Mouse (Mus musculus): ENCODE results near the gene Tmem230. TPM values are rescaled to one million over a fixed set of nuclear protein-coding genes. Genes with fewer than 3 reads are reported as not detected.

Tmem230 gene
- polyA plus RNA-seq, 1 experiment from 2014 or later: 47.3 TPM

DNA sequence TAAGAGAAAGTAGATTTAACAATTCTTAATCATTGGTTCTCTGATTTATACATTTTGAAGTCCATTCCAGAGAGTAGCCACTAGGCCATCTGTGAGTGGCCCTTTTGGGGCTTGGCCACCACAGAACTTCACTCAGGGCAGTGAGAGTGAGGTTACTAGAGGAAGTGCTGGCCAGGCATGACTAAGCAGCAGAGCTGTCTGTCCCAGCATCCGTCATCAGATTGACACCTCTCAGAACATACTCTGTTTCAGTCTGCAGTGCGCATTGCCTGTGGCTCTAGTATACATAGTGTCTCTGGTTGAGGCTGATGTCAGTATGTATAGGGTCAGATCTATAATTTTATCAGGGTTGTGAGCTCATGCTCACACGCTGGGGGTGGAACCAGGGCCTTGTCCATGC, 21.6 kb upstream of the Tmem230 start:
- WGBS: 91% methylated on average over 3 of the region's 3 CpGs
- H3K4me1 ChIP-seq (replicated peaks): peaks cover 7% of the 10 kb centered on the region
- H3K9ac ChIP-seq (replicated peaks): no peak overlapping the region
- no peak for ATAC-seq (ENCODE audit: insufficient number of reproducible peaks, insufficient read depth, low FRiP score, low TSS enrichment, low read depth)
- no peak overlapping the region for H3K4me3 ChIP-seq (replicated peaks)
- no peaks in the 10 kb centered on the region for H3K9me3 ChIP-seq
- H3K36me3 ChIP-seq: no peaks in the 10 kb centered on the region
- H3K27ac ChIP-seq: no peak overlapping the region
- no peaks in the 10 kb centered on the region for H3K27me3 ChIP-seq
- H3K4me2 ChIP-seq: no peak overlapping the region

- no peaks in the 10 kb centered on the region for H3K36me3 ChIP-seq
- H3K27ac ChIP-seq: no peak overlapping the region
- no peak overlapping the region for H3K4me3 ChIP-seq (replicated peaks)
- no peak overlapping the region for H3K9ac ChIP-seq (replicated peaks)
- H3K9me3 ChIP-seq: no peaks in the 10 kb centered on the region
- ATAC-seq (ENCODE audit: insufficient number of reproducible peaks, insufficient read depth, low FRiP score, low TSS enrichment, low read depth): no peak
- no peaks in the 10 kb centered on the region for H3K27me3 ChIP-seq
- peaks cover 12% of the 10 kb centered on the region for H3K4me1 ChIP-seq (replicated peaks)
- WGBS: 90% methylated on average over 3 of the region's 3 CpGs
- H3K4me2 ChIP-seq: no peak overlapping the region
Observed at GRCm38 (mm10) chr2:132266086-132266485, 18.5 kb upstream of the Tmem230 start.

- H3K27me3 ChIP-seq: no peaks in the 10 kb centered on the region
- H3K9ac ChIP-seq (replicated peaks): no peak overlapping the region
- H3K27ac ChIP-seq: no peak overlapping the region
- peaks cover 12% of the 10 kb centered on the region for H3K4me1 ChIP-seq (replicated peaks)
- WGBS: 83% methylated on average over 9 of the region's 9 CpGs
- H3K36me3 ChIP-seq: no peaks in the 10 kb centered on the region
- no peak overlapping the region for H3K4me3 ChIP-seq (replicated peaks)
- no peak overlapping the region for H3K4me2 ChIP-seq
- no peak for ATAC-seq (ENCODE audit: insufficient number of reproducible peaks, insufficient read depth, low FRiP score, low TSS enrichment, low read depth)
- H3K9me3 ChIP-seq: no peaks in the 10 kb centered on the region
Observed at GRCm38 (mm10) chr2:132265196-132265595, 17.6 kb upstream of the Tmem230 start.

GRCm38 (mm10) chr2:132264266-132264710, 16.7 kb upstream of the Tmem230 start:
- Histone ChIP-seq H3K9me3 (no peaks in the 10 kb centered on the region), H3K4me1 (replicated peaks) (peaks cover 12% of the 10 kb centered on the region), H3K27me3 (no peaks in the 10 kb centered on the region), H3K36me3 (no peaks in the 10 kb centered on the region), H3K27ac (peak overlapping the region; percentile 82; the same call in 1 of the 2 replicates), H3K9ac (replicated peaks) (peak overlapping the region; percentile 89), H3K4me2 (peak overlapping the region; percentile 70), H3K4me3 (replicated peaks) (peak overlapping the region; percentile 91)
- 18% methylated on average over 6 of the region's 6 CpGs for WGBS
- ATAC-seq (ENCODE audit: insufficient number of reproducible peaks, insufficient read depth, low FRiP score, low TSS enrichment, low read depth): no peak

DNA sequence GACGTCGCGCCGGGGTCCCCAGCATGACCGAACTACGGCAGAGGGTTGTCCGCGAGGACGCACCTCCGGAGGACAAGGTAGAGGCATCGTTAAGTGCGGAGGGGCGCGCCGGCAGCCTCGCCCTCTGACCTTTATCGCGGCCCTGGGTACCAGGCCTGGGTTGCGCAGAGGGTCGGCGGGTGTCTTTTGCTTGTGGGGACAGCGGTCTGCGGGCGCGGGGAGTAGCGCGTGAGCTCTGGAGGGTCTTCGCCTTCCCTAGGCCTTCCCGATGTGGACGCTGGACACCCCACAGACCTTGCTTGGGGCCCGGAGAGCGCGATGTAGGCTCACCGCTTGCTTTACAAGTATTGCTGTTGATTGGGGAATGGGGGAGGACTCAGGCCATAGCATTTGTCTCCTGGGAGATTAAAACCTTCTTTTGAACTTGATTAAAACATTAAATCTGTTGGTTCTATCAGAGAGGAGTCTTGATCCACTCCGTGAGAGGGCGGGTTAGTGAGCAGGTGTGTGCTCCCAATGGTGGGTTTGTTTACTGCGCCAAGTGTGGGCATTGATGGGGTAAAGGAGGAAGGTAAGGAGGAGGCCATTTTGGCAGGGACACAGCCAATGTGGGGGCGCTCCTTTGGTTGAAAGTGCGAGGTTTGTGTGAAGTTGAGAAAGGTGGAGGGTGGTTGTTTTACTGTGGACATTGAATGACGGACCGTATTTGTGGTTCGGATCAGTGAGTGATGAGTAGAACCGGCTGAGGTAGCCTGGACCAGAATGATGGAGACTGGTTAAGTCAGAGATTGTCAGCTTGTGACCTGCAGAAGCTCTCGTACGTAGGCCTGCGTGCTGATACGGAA, 16.0 kb upstream of the Tmem230 start:
- H3K9me3 ChIP-seq: no peaks in the 10 kb centered on the region
- WGBS: under 1% methylated on average over 47 of the region's 47 CpGs
- H3K4me2 ChIP-seq: peak overlapping the region; percentile 70
- H3K27ac ChIP-seq: peak overlapping the region; percentile 82
- H3K27me3 ChIP-seq: no peaks in the 10 kb centered on the region
- peak overlapping the region; percentile 91 for H3K4me3 ChIP-seq (replicated peaks)
- peak; percentile 33; the same call in 1 of the 2 replicates for ATAC-seq (ENCODE audit: insufficient number of reproducible peaks, insufficient read depth, low FRiP score, low TSS enrichment, low read depth)
- peak overlapping the region; percentile 89 for H3K9ac ChIP-seq (replicated peaks)
- H3K4me1 ChIP-seq (replicated peaks): peaks cover 12% of the 10 kb centered on the region
- no peaks in the 10 kb centered on the region for H3K36me3 ChIP-seq

DNA sequence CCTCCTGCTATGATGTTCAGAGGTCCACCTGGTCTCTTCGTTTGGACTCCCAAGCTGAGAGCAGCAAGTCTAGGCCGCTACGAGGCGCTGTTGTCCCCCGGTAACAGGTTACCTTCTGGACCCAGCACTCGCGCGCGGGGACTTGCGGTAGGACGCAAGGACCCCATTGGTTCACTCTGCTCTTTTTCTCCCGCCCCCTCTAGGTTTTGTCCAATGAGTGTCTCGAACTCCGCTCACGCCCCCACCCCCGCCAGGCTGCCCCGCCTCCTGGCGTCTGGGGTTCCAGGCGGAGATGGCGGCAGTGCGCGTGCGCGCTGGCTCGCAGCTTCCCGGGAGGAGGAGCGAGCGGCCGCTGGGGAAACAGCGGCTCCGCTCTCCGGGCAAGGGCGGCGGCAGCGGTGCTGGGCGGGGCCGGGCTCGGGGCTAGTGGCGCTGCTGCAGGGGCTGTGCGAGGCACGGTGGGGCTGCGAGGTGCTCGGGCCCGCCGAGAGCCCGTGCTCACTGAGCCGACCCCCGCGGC, 15.3 kb upstream of the Tmem230 start, which contains the start of gene Cds2:
TSS of gene Cds2 (plus strand) at position 270 of the 520 bp plus-strand sequence.
- peak within 1 kb of the TSS; percentile 91 for H3K4me3 ChIP-seq (replicated peaks)
- WGBS: under 1% methylated on average over 47 of the region's 49 CpGs
- peak within 1 kb of the TSS; percentile 89 for H3K9ac ChIP-seq (replicated peaks)

GRCm38 (mm10) chr2:132262175-132262574, 14.6 kb upstream of the Tmem230 start:
- Histone ChIP-seq H3K27me3 (no peaks in the 10 kb centered on the region), H3K4me3 (replicated peaks) (no peak overlapping the region), H3K4me1 (replicated peaks) (peaks cover 12% of the 10 kb centered on the region), H3K9me3 (no peaks in the 10 kb centered on the region), H3K9ac (replicated peaks) (no peak overlapping the region), H3K27ac (no peak overlapping the region), H3K36me3 (no peaks in the 10 kb centered on the region), H3K4me2 (peak overlapping the region; percentile 70; the same call in 1 of the 2 replicates)
- whole genome bisulfite sequencing: 72% methylated on average over 6 of the region's 6 CpGs
- no peak for ATAC-seq (ENCODE audit: insufficient number of reproducible peaks, insufficient read depth, low FRiP score, low TSS enrichment, low read depth)

More for the DNA sequence above, 15.3 kb upstream of the Tmem230 start, which contains the start of gene Cds2:
- Histone ChIP-seq H3K27me3 (no peaks in the 10 kb centered on the region), H3K36me3 (no peaks in the 10 kb centered on the region), H3K4me2 (peak within 1 kb of the TSS; percentile 70), H3K9me3 (no peaks in the 10 kb centered on the region), H3K4me1 (replicated peaks) (peaks cover 12% of the 10 kb centered on the region), H3K27ac (peak within 1 kb of the TSS; percentile 82)
- peak; percentile 98 for ATAC-seq (ENCODE audit: insufficient number of reproducible peaks, insufficient read depth, low FRiP score, low TSS enrichment, low read depth)

DNA sequence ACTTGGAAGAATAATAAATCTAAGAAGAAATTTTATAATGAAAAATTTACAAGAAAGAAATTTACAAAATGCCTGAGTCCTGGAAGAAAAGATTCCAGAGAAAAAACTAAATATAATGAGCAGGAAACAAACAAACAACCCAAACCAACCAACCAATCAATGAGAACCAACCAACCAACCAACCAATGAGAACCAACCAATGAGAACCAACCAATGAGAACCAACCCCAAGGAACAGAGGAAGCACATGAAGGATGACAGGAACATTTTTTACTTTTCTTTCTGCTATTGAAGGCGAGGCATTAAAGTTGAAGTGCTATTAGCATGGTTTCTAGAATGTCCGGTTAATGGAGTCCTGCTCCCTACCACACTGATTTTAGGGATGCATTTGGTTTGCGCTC, 13.0 kb upstream of the Tmem230 start:
- 89% methylated on average over 3 of the region's 3 CpGs for WGBS
- no peaks in the 10 kb centered on the region for H3K36me3 ChIP-seq
- H3K4me1 ChIP-seq (replicated peaks): peaks cover 12% of the 10 kb centered on the region
- no peak overlapping the region for H3K27ac ChIP-seq
- no peak overlapping the region for H3K9ac ChIP-seq (replicated peaks)
- ATAC-seq (ENCODE audit: insufficient number of reproducible peaks, insufficient read depth, low FRiP score, low TSS enrichment, low read depth): no peak
- H3K9me3 ChIP-seq: no peaks in the 10 kb centered on the region
- no peaks in the 10 kb centered on the region for H3K27me3 ChIP-seq
- no peak overlapping the region for H3K4me3 ChIP-seq (replicated peaks)
- no peak overlapping the region for H3K4me2 ChIP-seq

DNA sequence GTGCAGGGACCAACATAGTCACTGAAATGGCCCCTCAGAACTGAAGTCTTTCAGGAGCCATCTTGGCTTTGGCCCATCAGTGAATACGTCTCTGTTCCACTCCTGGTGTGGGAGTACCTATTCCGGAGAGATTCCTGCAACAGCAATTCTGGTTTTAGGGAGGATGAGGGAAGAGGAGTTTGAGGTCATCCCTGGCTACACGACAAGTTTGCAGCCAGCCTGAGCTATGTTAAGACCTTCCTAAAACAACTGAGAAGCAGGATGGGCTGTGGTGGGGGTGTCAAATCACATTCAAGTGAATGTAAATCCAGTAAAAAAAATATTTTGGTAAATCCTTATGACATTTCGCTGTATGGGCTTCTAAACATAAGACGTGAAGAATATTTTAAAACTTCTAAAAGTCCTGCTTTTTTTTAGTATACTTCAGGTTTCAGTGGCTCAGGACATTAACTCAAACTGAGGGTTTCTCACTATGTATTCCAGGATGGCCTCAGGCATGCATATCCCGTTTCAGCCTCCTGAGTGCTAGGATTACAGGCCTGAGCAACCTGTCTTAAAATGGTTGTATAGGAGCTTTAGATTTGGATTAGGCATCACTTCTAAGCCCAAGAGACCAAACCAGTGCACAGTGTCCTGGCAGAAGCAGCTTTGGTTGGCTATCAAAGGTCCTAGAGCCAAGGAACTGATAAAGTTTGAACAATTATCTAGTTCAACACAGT, 9.9 kb upstream of the Tmem230 start:
- no peaks in the 10 kb centered on the region for H3K27me3 ChIP-seq
- H3K4me3 ChIP-seq (replicated peaks): no peak overlapping the region
- H3K27ac ChIP-seq: no peak overlapping the region
- WGBS: 93% methylated on average over 6 of the region's 6 CpGs
- no peak overlapping the region for H3K9ac ChIP-seq (replicated peaks)
- H3K9me3 ChIP-seq: no peaks in the 10 kb centered on the region
- no peak for ATAC-seq (ENCODE audit: insufficient number of reproducible peaks, insufficient read depth, low FRiP score, low TSS enrichment, low read depth)
- H3K36me3 ChIP-seq: no peaks in the 10 kb centered on the region
- no peak overlapping the region for H3K4me2 ChIP-seq
- no peaks in the 10 kb centered on the region for H3K4me1 ChIP-seq (replicated peaks)

GRCm38 (mm10) chr2:132253603-132254002, 6.0 kb upstream of the Tmem230 start:
- Histone ChIP-seq H3K27me3 (no peaks in the 10 kb centered on the region), H3K27ac (peak overlapping the region; percentile 87), H3K36me3 (peaks cover 25% of the 10 kb centered on the region), H3K9ac (replicated peaks) (peak overlapping the region; percentile 59), H3K9me3 (no peaks in the 10 kb centered on the region), H3K4me1 (replicated peaks) (peaks cover 19% of the 10 kb centered on the region), H3K4me2 (peak overlapping the region; percentile 55), H3K4me3 (replicated peaks) (peak overlapping the region; percentile 51)
- 2% methylated on average over 7 of the region's 7 CpGs for WGBS
- no peak for ATAC-seq (ENCODE audit: insufficient number of reproducible peaks, insufficient read depth, low FRiP score, low TSS enrichment, low read depth)

Measured in limb, embryonic 12.5 days (tissue).